Mouse (Mus musculus) adrenal gland, postnatal 36 days (tissue): ENCODE measurements around the gene Lgsn. TPM values are rescaled to one million over a fixed set of nuclear protein-coding genes. Genes with fewer than 3 reads are reported as not detected.

ENCODE experiments used
- DNase-seq, 2 experiments: peaks; one replicate each; pipeline ENCODE4 v3.0.0; 2021; ENCODE audit warnings: mixed read lengths in 1 of 2
- total RNA-seq, 2 experiments: library from RNA; stranded (reverse); gene quantifications; 2 replicates each; pipeline ENCODE4 v1.2.3; 2021

Lgsn gene
- total RNA-seq, 2 experiments from 2014 or later, result not detected

- no peak for DNase-seq
Measured at GRCm38 (mm10) chr1:31220599-31221250, 44.5 kb downstream of the Lgsn start.

DNA sequence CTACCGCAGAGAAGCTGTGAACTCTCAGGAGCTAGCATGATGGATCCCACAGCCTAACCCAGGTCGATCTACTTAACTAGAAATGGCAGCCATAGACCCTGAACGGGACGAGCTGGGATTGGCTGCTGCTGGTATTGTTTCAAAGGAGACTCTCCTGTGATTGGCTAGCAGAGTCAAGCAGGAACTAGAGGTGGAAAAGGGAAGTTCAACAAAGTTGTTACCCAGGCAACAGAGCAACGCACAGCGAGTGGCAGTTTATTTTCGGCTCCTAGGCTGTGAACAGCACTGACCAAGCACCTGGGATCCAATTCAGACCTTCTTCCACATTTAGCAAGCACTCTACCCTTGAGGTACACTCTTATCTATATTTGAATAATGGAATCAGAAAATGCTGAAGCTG, 46.4 kb downstream of the Lgsn start, which contains the start of the genes 4931428L18Rik and Pih1d3:
Gene 4931428L18Rik (minus strand): TSS at position 121 of the 400 bp plus-strand sequence.
Gene Pih1d3 (plus strand): TSS at position 275 of the 400 bp plus-strand sequence.
- DNase-seq, result no peak

DNA sequence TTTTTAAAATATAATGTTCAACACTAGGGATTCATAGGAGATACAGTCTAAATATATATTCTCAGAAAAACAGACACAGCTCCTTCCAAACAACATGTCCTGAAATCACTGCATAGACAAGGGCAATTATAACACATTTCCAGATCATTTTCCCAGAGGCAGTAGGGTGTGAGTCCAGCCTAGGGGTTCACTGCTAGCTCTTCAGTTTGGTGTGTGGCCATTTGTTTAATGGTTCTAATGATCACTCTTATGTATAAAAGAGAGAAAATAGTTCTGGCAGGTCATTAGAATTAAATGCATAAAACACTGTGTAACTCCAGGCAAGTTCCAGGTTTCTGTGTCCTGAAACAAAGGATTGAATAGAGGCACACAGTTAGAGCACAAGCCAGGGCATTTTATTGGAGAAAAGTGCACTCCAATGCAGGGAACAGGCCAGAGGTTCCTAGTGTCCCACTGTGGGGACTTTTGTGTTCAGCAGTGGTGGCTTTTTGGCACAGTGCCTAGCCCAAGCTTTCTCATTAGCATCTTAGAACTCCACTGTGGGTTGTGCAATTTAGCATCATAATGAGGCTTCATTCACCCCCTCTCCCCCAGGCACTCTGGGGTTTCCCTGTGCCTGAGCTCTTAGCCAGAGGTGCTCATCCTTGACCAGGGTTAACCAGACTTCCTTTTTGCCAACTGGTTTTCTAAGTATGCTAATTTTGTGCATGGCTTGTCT, 57.3 kb downstream of the Lgsn start:
- no peak for DNase-seq

Other genes with a start within 250 kb of the Lgsn start
- gene AC153137.1, start 198.4 kb upstream of the Lgsn start, total RNA-seq, result not detected
- gene 4931428L18Rik, start 46.3 kb downstream of the Lgsn start, total RNA-seq, result not detected
- gene Pih1d3, start 46.4 kb downstream of the Lgsn start, total RNA-seq, result not detected